19 mouse cellular contexts compared by ENCODE assay signal in genomic region chr11:12023051-12023450, GRCm38 (mm10).
"Had no signal": no experiment of that assay in that cellular context is flagged by ENCODE, and none has a peak within 500 bp of the region (broad histone marks: within the 10 kb centered on the region; RNA-seq: fewer than 3 reads in every experiment).

No protein-coding gene starts in this region.

- H3K36me3 ChIP-seq: hindbrain, embryonic 15.5 days had no signal

- H3K4me1 ChIP-seq: limb, embryonic 12.5 days; liver, embryonic 15.5 days had no signal

- H3K27ac ChIP-seq: heart, adult 2 months; heart, embryonic 13.5 days; heart, embryonic 15.5 days; hindbrain, embryonic 13.5 days; hindbrain, embryonic 15.5 days; hindbrain, postnatal 0 days; limb, embryonic 12.5 days; liver, embryonic 13.5 days; liver, embryonic 15.5 days had no signal

- DNase-seq: forebrain, postnatal 0 days; gastrocnemius, postnatal 14 days; gastrocnemius, postnatal 36 days; heart, adult 2 months; heart, postnatal 14 days; heart, postnatal 36 days; layer of hippocampus, adult 9-11 months; layer of hippocampus, postnatal 36 days; left cerebral cortex, postnatal 4 days; liver; liver, embryonic 13.5 days; liver, postnatal 0 days had no signal

- H3K4me3 ChIP-seq: heart, adult 2 months; heart, embryonic 13.5 days; heart, embryonic 15.5 days; hindbrain, embryonic 13.5 days; hindbrain, embryonic 15.5 days; limb, embryonic 12.5 days; liver, embryonic 13.5 days; liver, embryonic 15.5 days had no signal
